In the genomic region with DNA sequence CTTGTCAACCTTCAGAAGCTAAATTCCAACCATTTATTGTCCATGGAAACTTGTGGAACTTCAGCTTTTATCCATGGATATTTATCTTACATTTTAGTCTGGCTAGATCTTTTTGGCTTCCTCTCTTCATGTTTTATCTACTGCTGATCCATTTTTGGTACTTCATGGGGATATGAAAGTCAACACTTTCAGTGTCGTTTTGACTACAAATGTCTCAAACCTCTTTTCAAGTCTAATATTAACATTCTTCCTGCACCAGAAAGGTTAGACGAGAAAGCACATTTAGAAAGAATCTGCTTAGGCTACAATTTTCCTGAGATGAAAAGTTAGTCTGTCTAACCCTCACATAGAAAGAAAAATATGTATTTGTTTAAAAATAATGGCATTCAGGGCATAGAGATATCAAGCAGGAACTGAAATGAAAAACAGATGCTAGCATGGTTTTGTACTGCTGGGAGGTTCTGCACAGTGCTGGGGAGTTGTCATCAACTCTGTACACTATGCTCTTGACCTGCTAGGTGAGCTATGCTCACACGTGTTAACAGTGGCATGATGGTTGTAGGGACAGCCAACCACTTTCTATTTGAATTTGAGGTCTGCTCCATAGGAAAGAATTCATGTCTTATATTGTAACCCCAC, we compare ENCODE assay signal across 26 mouse cellular contexts.
"Had no signal": no experiment of that assay in that cellular context is flagged by ENCODE, and none has a peak within 500 bp of the region (broad histone marks: within the 10 kb centered on the region; RNA-seq: fewer than 3 reads in every experiment).

No protein-coding gene starts in this region.

- H3K9ac ChIP-seq: heart, embryonic 13.5 days; heart, embryonic 15.5 days; hindbrain, embryonic 13.5 days; hindbrain, embryonic 15.5 days; limb, embryonic 12.5 days; liver, embryonic 13.5 days; liver, embryonic 15.5 days; liver, postnatal 0 days had no signal

- H3K36me3 ChIP-seq: heart, embryonic 13.5 days; heart, embryonic 15.5 days; hindbrain, embryonic 13.5 days; hindbrain, embryonic 15.5 days; limb, embryonic 12.5 days; liver, embryonic 13.5 days; liver, embryonic 15.5 days had no signal

- H3K27ac ChIP-seq: heart, adult 2 months; heart, embryonic 13.5 days; heart, embryonic 15.5 days; hindbrain, embryonic 13.5 days; hindbrain, embryonic 15.5 days; hindbrain, postnatal 0 days; layer of hippocampus, adult 2 months; left cerebral cortex, adult 2 months; limb, embryonic 12.5 days; liver, embryonic 13.5 days; liver, embryonic 15.5 days had no signal

- DNase-seq: gastrocnemius, postnatal 14 days; gastrocnemius, postnatal 36 days; heart, adult 11 months; heart, adult 2 months; heart, postnatal 14 days; heart, postnatal 36 days; kidney, adult 11 months; kidney, adult 2 months; kidney, postnatal 10 days; kidney, postnatal 25 days; kidney, postnatal 4 days; liver; liver, embryonic 13.5 days; liver, postnatal 0 days had no signal

- H3K9me3 ChIP-seq: heart, embryonic 13.5 days; heart, embryonic 15.5 days; hindbrain, embryonic 13.5 days; hindbrain, embryonic 15.5 days; limb, embryonic 12.5 days; liver, embryonic 13.5 days; liver, embryonic 15.5 days had no signal

- H3K4me3 ChIP-seq: heart, adult 2 months; heart, embryonic 13.5 days; heart, embryonic 15.5 days; hindbrain, embryonic 13.5 days; hindbrain, embryonic 15.5 days; layer of hippocampus, adult 2 months; left cerebral cortex, adult 2 months; limb, embryonic 12.5 days; liver, embryonic 13.5 days; liver, embryonic 15.5 days had no signal

- ATAC-seq: hindbrain, postnatal 0 days; intestine, embryonic 16.5 days; liver, postnatal 0 days had no signal

- H3K27me3 ChIP-seq: heart, embryonic 13.5 days; heart, embryonic 15.5 days; hindbrain, embryonic 13.5 days; hindbrain, embryonic 15.5 days; limb, embryonic 12.5 days; liver, embryonic 13.5 days; liver, embryonic 15.5 days had no signal

- H3K4me1 ChIP-seq: hindbrain, embryonic 13.5 days; hindbrain, embryonic 15.5 days; limb, embryonic 12.5 days; liver, embryonic 13.5 days; liver, embryonic 15.5 days had no signal

- H3K4me2 ChIP-seq: heart, embryonic 11.5 days; heart, embryonic 13.5 days; heart, embryonic 15.5 days; hindbrain, embryonic 13.5 days; hindbrain, embryonic 15.5 days; limb, embryonic 12.5 days; liver, embryonic 11.5 days; liver, embryonic 13.5 days; liver, embryonic 15.5 days had no signal
